Mouse (Mus musculus) A20 (cell line): ENCODE measurements around the gene Ccr10.

Source experiments
- DNase-seq: peaks from one replicate; pipeline ENCODE4 v3.0.0-alpha.2; 2011; ENCODE audit warnings: low read depth, low spot score

Ccr10 gene

DNA sequence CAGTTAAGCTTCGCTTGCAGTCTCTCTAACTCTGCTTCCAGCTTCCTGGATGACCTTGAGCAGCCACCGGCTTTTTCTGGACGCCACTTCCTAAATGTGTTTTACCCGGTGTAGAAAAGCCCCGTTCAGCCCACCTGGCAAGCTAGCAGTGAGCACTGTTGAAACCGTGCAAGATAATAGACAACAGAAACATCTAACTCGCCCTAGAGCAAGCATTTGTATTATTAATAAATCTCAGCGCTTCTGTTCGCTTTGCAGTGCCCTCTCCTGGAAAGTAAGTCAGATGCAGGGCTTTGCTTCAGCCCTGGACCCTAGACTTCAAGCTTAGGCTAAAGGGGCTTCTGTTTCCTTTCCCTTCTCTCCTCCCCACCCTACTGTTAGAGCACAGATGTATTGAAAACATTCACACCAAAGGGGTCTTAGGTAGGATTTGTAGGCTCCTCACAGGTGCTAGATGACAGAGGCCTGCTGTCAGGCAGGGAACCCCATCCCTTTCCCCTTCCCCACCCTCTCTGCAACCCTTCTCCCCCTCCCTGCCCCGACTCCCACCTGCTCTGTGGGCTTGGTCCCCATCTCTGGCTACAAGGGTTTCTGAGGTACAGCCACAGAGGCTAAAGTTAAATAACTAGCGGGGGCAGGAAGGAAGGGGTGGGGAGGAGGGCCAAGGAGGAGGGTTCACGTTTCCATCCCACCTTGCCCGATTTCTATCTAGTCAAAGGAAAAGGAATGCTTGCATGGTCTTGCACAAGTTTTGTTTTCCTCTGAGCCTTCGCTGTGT, at the start of gene Ccr10:
Gene Ccr10 (minus strand): TSS at position 593 of the 778 bp plus-strand sequence.
- peak; percentile 83 for DNase-seq

DNA sequence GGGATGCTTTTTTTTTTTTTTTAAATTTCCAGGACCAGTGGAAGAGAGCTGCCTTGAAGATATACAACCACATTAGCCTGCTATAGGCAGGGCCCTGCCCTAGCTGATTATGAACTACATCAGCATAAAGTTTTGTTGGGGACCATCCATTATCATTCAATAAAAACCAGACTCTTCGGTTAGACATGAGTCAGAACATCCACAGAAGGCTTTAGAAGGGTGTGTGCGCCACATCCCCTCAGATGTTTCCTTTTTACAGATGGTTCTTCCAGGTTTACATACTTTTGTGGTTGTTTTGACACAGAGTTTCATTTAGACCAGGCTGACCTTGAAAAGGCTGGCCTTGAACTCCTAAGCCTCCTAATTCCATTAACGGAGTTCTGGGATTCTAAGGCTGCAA, 49.1 kb upstream of the Ccr10 start:
- DNase-seq: no peak

DNA sequence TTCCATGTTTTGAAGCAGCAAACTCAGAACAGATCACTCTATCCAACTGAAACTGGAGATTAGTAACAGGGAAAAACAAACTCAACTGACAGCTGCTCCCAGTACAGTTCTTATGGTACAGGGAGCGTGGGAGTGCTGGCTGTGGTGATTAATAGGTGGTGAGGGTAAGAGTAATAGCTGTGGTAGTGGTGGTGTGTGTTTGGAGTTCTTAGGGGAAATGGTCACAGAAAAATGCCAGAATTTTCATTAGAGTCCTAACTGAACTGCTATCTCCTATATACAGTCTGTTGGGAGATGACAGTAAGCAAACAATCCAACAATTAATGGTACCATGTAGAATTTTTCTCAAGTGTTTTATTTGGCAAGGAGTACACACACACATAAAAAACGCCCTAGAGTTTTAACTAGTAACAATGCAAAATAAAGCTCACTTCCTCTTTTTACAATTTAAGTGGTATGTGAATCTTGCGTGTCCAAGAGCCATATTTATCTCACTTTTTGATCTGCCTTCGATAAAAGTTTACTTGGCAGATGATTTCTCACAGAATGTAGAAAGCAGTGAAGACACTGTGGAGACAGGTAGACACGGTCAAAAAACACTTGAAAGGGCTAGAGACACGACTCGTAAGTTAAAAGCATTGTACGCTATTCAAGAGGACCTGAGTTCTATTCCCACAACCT, 46.2 kb upstream of the Ccr10 start:
- peak; percentile 67 for DNase-seq

DNA sequence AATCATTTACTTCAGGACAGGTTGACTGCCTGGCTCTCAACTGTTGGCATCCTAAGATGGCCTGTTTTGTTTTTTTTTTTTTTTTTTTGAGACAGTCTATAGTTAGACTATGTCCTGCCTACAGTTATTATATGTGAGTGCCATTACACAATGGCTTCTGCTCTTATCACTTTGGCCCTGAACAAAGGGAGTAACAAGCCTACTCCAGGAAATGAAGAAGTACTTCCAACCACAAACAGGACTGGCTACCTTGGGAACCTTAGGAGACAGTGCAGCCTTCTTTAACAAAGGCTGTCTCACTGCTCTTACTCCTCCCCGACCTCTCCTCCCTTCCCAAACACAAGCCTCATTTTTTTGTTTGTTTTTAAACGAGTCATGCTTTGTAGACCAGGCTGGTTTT, 45.6 kb upstream of the Ccr10 start:
- no peak for DNase-seq

DNA sequence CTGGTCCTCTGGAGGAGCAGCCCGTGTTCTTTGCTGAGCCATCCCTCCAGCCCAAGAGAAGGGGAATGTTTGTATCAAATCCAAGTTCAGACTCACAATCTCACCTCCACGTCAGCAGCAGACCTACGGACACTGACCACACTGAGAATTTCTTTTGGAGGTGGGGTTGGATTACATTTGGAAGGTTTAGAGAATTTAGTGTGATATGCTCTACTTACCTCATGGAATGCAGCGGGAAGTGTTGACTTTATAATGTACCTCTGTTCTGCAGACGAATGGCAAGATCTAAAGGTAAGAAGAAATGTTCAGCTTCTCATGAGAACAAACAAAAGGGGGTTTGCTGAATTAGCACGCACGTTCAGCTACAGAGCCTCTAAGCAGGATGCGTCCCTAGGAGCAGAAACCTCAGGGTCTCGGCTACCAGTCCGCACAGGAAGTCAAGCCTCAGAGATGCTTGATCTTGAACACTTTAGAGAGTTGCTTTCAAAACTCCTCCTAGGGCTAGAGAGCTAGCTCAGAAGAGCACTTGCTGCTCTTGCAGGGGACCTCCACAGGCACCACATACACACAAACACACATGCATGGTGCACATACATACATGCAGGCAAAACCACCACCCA, 43.3 kb upstream of the Ccr10 start:
- DNase-seq: no peak

DNA sequence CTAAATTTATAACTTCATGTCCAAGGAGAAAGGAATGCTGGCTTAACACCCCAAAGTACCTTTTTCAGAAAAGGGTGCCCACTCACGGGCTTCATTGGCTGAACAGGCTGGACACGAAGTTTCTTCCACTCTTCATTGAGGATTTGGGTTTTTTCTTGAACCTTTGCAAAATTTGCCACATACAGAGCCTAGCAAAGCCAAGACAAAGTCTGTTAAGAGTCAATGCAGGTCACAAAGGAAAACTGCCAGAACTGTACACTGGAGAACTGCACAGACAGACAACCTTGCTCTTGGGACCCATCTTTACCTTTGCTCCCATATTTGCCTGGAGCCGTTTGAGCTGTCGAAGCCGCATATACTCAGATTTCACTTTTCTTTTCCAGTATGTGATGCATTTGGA, 41.7 kb upstream of the Ccr10 start:
- DNase-seq: no peak

DNA sequence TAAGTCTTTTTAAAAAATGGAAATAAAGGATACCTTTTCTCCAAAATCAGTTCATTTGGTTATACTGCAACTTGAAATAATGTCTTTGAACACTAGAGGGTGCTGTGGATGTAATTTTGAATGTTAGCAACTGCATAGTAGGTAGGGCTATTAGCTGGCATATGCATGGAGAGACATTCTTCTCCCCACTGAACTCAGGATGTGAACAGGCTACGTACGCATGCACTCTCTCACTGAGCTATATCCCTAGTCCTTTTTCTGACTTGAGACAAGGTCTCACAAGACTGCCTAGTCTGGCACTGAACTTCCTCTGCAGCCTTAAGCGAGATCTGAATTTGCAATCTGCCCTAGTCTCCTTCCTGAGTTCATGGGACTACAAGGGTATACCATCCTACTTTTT, 36.7 kb upstream of the Ccr10 start:
- DNase-seq: peak; percentile 77

DNA sequence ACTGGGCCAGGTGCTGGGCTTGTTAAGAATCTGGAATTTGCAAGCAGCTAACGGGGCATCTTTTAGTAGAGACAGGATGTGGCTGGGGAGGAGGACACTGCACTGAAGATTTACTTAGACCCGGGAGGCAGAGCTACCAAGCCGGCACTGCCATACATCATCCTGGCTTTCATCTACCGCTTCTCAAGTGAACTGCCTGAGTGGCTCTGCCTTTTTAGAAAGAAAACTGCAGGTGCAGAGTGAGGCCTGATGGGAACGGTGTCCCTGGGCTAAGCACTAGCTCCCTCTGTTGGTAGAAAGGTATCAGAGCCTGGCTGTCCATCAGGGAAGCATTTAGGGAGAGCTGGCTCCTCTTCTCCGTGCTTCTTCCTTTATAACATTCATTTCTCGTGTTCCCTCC, 25.7 kb upstream of the Ccr10 start:
- peak; percentile 81 for DNase-seq

DNA sequence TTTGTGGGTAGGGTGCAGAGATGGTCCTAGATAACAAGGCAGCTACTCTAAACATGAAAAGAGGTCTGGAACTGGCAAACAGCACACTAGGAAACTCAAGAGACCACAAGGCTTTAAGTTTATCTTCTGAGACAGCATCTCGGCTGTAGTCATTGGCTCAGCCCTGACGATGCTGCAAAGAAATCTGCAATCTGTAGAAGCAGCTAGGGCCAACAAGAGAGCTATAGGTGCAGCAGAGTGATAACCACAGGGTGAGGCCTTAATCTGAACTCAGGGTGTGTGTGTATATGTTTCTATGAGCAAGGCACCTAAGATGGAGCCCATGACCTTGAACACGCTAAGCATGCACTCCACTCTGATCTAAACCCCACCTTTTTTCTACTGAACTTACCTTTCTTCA, 24.3 kb upstream of the Ccr10 start:
- DNase-seq: no peak

DNA sequence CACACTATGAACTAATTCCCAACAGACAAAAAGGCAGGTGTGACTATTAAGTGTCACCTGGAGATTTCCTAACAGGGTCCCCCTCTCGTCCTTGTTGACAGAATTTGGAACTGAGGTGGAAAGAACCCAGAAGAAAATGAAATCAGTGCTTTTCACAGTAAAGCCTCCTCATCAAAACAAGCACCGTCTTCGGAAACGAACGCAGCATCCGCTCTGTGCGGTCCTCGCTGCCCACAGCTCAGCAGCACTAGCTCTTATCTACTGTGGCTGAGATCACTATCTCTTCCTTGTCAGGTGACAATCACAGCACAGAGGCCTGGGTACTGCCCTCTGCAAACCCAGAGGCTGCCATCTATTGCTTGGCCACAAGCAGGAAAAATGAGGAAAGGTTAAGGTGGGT, 20.9 kb upstream of the Ccr10 start:
- no peak for DNase-seq

DNA sequence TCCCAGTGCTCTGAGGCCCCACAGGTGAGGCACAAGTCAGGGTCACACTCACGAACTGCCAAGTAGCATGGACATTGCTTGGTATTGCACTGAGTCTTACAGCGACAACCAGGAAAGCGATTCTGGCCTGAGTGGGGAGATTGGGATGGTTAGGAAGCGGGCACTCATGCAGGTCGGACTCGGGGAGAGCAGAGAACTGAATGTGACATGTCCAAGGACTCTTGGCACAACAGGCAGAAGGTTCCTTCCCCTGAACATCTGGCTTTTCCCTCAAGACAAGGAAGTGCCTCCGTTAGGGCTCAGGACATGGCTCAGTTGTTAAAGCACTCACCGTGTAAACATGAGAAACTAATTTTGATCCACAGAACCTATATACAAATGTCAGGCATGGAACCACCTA, 20.3 kb upstream of the Ccr10 start:
- no peak for DNase-seq

DNA sequence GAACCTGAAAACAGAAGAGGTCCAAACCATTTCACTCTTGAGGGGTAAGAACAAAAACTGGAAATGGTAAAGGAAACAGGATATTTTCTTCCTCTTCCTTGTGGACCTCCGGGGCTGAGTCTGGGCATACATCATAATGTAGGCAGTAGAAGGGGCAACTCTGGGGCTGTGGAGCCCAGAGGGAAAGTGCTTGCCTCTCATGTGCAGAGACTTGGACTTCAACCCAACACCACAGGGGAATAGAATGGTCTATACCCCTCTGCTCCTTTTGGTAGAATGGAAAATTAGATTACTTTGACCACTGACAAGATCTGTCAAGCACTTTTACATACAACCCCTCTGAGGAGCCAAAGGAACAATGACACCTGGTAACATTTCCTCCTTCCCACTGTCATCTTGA, 19.9 kb upstream of the Ccr10 start:
- DNase-seq: no peak

DNA sequence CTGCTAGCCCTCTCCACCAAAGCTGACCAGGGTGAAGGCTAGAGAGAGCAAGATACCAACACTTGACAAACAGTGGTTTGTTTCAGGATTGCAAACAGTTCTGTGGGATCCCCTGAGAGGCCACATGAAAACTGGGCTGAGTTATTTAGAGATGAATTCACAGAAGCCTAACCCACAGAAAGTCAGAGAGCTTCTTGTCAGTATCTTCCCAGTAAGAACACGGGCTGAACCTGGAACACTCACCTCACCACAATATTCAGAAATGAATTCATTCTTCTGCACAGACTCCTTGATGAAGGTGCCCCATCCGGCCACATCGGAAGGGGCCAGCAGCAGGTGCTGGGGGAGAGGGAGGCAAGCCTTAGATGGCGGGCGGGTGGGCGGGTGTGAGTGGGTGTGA, 19.4 kb upstream of the Ccr10 start:
- DNase-seq: no peak

DNA sequence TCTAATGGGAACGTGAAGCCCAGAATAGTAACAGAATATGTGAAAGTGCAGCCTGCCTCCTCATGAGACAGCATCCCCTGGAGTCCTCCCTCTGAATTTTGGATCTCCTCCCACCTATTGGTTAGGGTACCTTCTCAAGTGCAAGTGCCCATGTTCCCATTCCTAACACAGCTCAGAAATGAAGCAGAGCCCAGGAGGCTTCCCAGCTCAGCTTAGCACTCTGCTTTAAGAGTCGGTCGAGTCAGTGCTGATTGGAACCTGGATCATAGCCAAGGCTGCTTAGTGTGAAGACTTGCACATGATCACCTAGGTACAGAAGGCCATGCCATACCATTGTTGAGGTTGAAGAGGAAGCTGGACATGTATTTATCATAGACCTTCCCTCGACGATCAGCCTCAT, 18.9 kb upstream of the Ccr10 start:
- DNase-seq: no peak

DNA sequence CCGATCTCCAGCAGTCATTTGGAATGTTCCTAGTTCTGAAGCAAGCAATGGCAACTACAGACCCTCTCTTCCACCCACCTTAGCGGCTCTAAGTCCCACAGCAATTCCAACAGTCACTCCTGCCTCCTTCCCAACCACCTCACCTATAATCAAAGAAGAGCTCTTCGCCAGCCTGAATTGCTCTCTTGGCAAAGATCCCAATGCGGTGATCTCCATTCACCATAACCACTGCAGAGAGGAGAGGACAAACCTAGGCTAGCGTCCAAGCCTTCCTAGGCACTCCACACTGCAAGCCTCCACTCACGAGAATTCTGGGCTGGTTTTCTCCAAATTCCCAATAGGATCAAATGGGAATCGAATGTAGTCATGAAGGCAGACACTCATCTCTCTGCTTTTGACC, 17.8 kb upstream of the Ccr10 start:
- DNase-seq: no peak

DNA sequence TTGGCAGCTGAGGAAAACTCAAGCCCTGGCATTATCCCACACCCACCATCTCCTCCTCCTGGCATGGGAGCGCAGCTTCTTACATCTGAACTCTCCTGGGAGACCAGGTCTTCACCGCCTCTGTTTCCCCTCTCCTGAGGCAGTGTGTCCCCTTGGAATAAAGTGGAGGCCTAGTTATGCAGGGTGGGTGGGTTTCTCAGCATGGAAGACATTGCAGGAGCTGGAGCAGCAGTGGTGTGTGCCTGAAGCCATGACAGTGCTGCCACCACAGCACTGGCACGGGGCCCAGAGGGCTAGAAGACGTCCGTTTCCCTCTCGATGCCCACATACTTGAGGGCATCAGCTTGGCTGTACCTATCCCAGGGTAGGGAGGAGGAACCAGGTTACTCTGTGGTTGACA, 17.4 kb upstream of the Ccr10 start:
- no peak for DNase-seq

DNA sequence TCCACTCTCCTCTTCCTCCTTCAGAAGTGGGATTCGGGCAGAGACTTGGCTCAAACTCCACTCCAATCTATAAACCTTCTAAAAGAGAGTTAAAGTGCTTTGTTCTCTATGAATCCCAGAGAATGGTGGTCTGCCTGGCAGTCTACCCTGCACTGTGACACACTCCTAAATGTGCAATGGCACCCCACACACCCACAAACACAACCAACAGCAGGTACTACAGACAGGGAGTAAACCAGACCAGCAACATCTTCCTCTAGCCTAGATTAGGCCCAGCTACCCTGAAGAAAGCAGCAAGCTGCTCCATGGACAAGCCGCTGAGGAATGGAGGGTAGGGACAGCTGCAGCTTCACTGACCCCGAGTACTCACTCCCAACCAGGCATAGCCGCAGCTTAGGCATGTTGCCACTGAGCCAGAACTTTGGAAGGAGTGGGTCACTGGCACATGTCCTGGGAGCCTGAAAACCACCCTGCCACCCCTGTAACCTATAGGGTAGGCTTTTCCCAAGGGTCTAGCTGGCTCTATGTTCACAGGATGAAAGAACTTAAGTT, 16.8 kb upstream of the Ccr10 start:
- no peak for DNase-seq

DNA sequence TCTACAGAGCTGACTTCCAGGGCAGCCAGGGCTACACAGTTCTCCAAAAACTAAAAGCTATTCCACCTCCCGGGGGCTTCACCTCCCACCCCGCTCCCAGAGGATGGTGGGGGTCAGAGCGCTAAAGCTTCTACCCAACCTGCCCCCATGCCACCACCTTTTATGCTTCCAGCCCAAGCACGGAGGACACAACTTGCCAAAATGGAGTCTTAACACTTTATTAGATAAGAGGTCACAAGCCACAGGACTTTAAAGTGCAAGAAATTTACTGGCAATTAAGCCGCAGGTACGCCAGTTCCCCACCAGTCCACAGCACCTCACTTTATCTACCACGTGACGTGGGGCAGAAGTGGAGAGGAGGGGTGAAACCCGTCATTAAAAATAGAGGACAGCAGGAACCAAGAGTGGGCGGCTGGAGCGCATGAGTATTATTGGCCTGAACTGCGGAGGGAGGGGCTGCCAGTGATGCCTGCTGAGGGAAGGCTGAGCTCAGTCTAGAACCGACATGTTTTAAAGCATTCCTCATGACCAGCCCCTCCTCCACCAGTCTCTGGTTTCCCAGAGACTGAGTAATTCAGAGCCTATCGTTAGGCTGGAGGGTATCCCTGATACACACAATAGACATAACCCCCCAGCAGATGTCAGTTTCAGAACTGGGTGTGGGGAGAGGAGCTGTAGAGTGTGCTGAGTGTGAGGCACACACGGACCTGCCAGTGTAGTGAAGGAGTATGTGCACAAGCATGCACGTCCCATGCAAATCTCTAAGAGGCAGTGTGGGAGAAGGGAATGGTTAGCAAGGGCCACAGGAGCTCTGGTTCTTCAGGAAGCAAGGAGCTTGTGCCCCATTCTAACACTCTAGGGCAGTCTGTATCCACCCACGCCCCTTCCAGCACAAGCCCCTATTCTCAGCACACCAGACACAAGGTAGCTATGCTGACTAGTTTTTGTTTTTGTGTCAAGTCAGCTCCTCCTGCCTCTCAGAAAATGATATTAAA, 16.0 kb upstream of the Ccr10 start:
- DNase-seq: no peak

DNA sequence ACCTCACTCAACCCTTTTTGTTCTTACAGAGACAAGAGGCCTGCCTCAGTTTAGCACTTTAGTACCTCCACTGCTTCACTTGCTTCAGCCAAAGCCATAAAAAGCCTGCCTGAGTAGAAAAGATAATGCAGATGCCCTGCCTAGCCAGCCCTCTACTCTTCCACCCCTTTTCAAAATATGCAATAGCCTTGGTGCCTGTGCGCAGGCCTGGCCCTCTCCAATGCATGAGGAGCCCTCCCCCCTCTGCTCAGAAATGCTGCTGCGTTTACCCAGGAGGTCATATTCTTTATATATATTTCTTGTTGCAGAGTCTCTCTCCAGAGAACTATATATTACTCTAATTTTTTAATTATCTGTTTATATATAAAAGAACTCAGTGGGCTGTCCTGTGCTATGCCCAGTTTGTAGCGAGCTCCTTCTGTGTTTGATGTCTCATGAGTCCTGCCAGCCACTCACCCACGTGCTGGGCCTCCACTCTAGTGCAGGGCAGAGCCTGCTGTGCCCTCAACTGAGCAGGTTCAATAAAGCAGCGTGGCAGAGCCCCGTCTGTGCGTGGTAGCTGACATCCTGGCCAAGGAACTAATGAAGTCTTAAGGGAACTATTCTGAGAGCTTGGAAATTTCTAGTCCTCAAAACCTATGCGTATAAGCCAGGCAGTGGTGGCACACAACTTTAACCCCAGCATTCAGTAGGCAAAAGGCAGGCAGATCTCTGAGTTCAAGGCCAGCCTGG, 15.1 kb upstream of the Ccr10 start:
- DNase-seq: no peak

DNA sequence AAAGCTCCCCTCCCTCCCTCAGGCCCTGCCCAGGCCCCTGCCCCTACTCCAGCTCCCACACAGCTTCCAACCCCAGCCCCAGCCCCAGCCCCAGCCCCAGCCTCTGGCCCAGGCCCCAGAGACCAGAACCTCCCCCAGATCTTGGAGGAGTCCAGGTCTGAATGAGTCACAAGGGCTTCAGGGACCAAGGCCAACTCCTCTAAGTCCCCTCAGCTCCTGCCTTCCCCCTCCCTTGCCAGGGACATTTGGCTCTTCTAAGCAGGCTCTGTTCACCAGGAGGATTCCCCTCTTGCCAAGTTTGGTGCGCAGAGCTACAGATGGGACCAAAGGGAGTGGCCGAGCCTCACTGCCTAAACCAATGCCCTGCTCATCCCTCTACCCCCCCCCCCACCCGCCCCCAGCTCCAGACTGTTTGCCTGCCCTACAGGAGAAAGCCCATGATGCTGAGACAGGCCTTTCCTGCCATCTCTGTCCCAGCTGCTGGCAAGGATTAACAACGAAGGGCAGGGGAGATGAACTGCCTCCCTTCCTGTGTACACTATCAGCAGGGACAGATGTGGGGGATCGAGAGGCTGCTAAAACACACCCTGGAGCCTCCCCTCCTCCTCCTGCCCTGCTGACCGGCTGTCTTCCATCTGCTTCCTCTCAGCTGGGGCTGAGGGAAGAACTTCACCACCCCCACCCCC, 14.4 kb upstream of the Ccr10 start:
- no peak for DNase-seq
